Mouse (Mus musculus): ENCODE measurements at regions not wholly inside any gene's neighbourhood (a gene's known extent, or its start where the extent isn't known, plus 50 kb on each side); places are given as distances from the start of the nearest gene placed in this dataset.
"Not testable (repeated sequence)": the region's sequence is repeated elsewhere in the genome, so short reads cannot be mapped to it uniquely, and the experiment has no call there.

DNA sequence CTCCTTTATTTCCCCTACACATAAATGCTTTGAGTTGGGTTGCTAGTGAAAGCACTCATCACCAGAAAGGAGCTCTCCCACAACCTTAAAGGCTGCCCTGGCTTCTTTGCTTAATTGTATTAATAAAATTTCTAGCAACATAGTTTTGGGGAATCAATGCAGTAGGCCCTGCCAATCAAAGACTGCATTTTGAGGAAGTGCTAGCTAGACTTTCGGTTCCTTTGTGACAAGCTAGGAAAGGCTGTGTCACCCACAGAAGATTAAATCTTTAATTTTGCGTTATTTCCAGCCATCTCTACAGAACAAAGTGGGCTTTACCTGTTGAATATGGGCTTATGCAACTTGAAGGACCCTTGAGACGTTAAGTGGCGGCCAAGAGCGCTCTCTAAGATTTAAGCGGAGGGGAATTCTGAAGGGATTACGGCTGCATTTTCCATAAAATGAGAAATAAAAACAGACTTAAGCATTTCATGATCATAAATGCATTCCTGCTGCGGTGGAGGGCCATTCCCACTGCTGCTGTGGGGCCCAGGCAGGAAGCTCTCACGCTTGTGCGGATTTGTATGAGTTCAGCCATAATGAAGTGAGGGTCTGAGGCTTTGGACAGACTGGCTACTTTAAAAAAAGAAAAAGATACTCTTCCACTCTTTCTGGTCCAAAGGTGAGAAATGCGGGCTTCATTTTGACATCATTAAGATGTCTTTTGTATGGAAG, 318.4 kb upstream of the Shh start:
- H3K4me1 ChIP-seq (ENCODE audit: control insufficient read depth, insufficient read depth, low read length), result no peaks in the 10 kb centered on the region
- H3K27ac ChIP-seq (ENCODE audit: insufficient read depth, low read length), result no peak overlapping the region
- no peak overlapping the region for H3K4me3 ChIP-seq (ENCODE audit: insufficient read depth, low read length)
- TF ChIP-seq CTCF (IDR thresholded peaks at IDR 0.05; ENCODE audit: extremely low read depth, insufficient read depth, low read length), result no peak
- no peak for TF ChIP-seq POLR2A (IDR thresholded peaks at IDR 0.05; ENCODE audit: extremely low read depth, insufficient read depth, low read length)

DNA sequence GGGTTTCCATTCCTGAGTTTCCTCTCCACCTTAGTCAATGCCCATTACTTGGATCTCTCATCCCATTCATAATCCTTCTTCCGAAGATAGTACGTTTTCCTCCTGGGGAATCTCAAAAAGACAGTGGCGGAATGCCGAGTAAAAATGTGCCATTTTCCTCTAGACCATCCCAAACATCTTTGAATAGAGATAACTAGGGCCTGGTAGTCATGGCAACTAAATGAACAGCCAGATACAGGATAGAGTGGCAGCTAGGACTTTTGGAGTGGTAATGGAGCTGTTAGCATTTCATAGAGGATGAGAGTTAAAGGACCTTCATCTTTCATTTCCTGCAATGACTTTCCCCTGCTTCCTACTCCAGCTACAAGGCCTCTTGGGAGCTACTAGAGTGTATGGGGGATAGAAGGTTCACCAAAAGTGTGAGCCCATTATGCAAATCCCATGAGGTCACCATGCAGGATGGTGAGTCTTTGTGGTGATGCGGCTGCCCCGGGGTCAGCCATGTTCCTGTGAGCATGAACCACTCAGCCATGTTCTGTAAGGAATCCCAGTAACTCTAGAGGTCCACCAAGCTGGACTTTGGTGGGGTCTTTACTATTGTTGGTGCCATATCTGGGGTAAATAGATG, 317.4 kb upstream of the Shh start:
- Histone ChIP-seq H3K4me3 (ENCODE audit: insufficient read depth, low read length) (no peak overlapping the region), H3K27ac (ENCODE audit: insufficient read depth, low read length) (no peak overlapping the region), H3K4me1 (ENCODE audit: control insufficient read depth, insufficient read depth, low read length) (no peaks in the 10 kb centered on the region)
- no peak for TF ChIP-seq CTCF (IDR thresholded peaks at IDR 0.05; ENCODE audit: extremely low read depth, insufficient read depth, low read length)
- no peak for TF ChIP-seq POLR2A (IDR thresholded peaks at IDR 0.05; ENCODE audit: extremely low read depth, insufficient read depth, low read length)

DNA sequence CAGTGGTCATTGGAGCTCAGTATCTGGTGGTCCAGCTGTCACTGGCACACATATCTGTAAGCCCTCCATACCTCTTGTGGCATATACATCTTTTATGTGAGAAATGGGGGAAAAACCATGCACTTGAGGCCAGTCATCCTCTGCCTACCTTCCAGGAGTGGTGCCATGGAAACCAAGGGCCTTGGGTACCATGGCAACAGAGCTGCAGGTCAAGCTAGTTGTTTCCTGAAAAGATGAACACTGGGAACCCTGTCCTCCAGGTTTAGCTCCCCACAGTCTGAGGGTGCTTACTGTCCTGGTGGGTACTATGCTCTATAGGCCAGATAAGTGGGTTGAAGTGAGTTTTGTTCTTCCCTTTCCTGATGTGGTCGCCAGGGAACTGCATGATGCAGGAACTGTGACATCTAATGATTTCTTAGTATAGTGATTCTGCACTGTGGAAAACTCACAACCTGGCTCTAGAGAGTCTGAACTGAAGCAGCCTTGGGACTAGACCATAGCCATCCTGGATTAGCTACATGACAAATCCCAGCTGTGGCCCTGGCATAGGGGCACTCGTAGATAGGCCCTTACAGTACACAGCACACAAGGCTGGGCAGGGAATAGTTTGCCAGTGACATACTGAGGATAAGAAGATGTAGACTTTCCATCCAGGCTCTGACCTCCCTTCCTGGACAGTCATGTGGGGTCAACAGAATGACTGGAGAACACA, 308.7 kb upstream of the Shh start:
- no peak overlapping the region for H3K27ac ChIP-seq (ENCODE audit: insufficient read depth, low read length)
- TF ChIP-seq POLR2A (IDR thresholded peaks at IDR 0.05; ENCODE audit: extremely low read depth, insufficient read depth, low read length) (no peak), CTCF (IDR thresholded peaks at IDR 0.05; ENCODE audit: extremely low read depth, insufficient read depth, low read length) (no peak)
- no peak overlapping the region for H3K4me3 ChIP-seq (ENCODE audit: insufficient read depth, low read length)
- no peaks in the 10 kb centered on the region for H3K4me1 ChIP-seq (ENCODE audit: control insufficient read depth, insufficient read depth, low read length)

DNA sequence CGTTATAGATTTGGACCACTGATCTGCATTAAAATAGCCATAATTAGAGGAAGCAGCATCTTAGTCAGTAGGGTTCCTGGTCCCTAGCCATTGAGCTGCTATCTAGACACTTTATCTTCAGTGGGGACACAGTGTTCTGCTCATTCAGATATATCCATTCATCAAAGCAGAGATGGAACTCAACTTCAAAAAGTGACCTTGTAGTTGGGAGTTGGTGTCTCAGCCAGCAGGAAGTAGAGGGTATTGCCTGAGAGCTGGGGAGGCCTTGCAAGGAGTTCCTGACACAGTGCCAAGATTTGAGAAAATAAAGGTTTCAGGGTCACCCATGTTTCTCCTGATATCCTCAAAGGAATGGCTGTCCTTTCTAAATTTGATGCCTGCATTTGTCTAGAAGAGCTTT, 304.7 kb upstream of the Shh start:
- Histone ChIP-seq H3K27ac (ENCODE audit: insufficient read depth, low read length) (no peak overlapping the region), H3K4me3 (ENCODE audit: insufficient read depth, low read length) (no peak overlapping the region), H3K4me1 (ENCODE audit: control insufficient read depth, insufficient read depth, low read length) (no peaks in the 10 kb centered on the region)
- TF ChIP-seq CTCF (IDR thresholded peaks at IDR 0.05; ENCODE audit: extremely low read depth, insufficient read depth, low read length) (no peak), POLR2A (IDR thresholded peaks at IDR 0.05; ENCODE audit: extremely low read depth, insufficient read depth, low read length) (no peak)

DNA sequence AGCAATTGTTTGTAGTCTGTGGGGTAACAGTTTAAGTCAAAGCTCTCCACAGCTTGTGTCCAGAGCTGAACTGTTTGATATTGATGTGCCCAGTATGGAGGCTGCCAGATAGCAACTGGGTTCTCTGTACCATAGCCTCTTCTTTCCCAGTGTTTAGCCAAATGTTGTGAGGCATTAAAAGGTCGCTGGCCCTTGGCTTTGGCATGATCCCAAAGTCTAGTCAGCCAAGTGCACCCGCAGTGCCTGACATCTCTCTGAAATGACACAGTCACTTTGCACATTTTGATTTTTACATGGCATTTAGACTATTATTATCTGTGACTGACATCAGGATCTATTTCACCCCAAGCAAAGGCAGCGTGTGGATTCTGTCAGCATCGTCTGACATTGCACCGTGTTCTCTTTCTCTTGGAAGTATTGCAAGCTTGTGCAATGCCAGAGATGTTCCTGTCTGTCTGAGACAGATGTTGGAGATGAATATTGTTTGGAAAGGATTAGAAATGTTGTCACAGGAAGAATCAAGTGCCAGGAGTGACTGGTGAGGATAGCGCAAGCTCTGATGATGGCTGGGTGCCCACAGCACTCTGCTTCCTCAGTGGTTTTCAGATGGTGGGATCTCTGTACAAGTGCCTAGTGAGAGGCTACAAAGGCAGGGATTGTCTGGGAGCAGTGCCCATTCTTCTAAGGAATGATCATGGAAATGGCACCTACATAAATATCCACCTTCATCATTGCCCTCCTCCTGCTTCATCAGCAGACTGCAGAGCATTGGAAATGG, 289.3 kb upstream of the Shh start:
- Histone ChIP-seq H3K4me1 (ENCODE audit: control insufficient read depth, insufficient read depth, low read length) (no peaks in the 10 kb centered on the region), H3K27ac (ENCODE audit: insufficient read depth, low read length) (no peak overlapping the region), H3K4me3 (ENCODE audit: insufficient read depth, low read length) (no peak overlapping the region)
- TF ChIP-seq CTCF (IDR thresholded peaks at IDR 0.05; ENCODE audit: extremely low read depth, insufficient read depth, low read length) (no peak), POLR2A (IDR thresholded peaks at IDR 0.05; ENCODE audit: extremely low read depth, insufficient read depth, low read length) (no peak)

DNA sequence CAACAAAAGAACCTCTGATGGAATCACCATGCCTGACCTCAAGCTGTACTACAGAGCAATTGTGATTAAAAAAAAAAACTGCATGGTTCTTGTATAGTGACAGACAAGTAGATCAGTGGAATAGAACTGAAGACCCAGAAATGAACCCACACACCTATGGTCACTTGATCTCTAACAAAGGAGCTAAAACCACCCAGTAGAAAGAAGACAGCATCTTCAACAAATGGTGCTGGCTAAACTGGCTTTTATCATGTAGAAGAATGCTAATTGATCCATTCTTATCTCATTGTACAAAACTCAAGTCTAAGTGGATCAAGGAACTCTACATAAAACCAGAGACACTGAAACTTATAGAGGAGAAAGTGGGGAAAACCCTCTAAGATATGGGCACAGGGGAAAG, 284.8 kb upstream of the Shh start:
- H3K4me3 ChIP-seq (ENCODE audit: insufficient read depth, low read length); H3K27ac ChIP-seq (ENCODE audit: insufficient read depth, low read length); H3K4me1 ChIP-seq (ENCODE audit: control insufficient read depth, insufficient read depth, low read length): not testable (repeated sequence)

DNA sequence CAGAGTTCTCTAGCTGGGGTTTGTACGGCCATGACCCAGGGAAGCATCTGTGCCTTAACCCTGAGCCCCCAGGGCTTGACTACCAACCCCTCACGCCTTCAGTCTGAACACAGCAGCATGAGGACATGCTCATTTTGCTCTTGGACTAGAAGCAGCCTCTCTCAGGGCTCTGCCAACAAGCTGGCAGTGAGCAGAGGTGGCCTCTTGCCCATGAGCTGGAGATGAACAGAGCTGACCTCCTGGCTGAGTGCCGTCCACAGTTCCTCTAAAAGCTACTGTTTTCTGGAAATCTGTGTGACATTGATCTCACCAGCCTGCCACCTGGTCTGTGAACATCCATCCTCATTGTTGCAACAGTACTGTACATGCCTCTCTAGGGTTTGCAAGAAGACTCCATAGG, 267.7 kb upstream of the Shh start:
- no peak overlapping the region for H3K4me3 ChIP-seq (ENCODE audit: insufficient read depth, low read length)
- TF ChIP-seq POLR2A (IDR thresholded peaks at IDR 0.05; ENCODE audit: extremely low read depth, insufficient read depth, low read length) (no peak), CTCF (IDR thresholded peaks at IDR 0.05; ENCODE audit: extremely low read depth, insufficient read depth, low read length) (no peak)

DNA sequence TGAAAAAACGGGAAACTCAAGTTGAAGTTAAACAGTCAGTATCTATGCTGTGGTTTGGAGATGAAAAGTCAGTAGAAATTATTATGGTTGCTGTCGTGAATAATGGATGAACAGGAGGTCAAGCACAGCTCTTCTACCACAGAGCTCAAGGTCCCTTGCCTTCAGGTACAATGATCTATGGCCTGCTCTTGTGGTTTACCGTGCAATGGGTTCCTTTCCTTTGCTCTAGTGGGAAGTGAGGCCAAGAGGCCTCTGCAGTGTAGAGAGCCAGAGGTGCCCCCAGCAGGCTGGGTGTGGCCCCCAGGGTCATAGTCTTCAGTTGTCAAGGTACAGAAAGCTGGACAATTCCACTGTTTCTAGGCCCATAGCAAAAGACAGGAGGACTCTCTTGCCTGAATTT, 255.0 kb upstream of the Shh start:
- Histone ChIP-seq H3K4me1 (ENCODE audit: control insufficient read depth, insufficient read depth, low read length) (no peaks in the 10 kb centered on the region), H3K27ac (ENCODE audit: insufficient read depth, low read length) (no peak overlapping the region), H3K4me3 (ENCODE audit: insufficient read depth, low read length) (no peak overlapping the region)
- no peak for TF ChIP-seq CTCF (IDR thresholded peaks at IDR 0.05; ENCODE audit: extremely low read depth, insufficient read depth, low read length)
- TF ChIP-seq POLR2A (IDR thresholded peaks at IDR 0.05; ENCODE audit: extremely low read depth, insufficient read depth, low read length), result no peak

More for the DNA sequence above, 267.7 kb upstream of the Shh start:
- no peak overlapping the region for H3K27ac ChIP-seq (ENCODE audit: insufficient read depth, low read length)
- no peaks in the 10 kb centered on the region for H3K4me1 ChIP-seq (ENCODE audit: control insufficient read depth, insufficient read depth, low read length)

DNA sequence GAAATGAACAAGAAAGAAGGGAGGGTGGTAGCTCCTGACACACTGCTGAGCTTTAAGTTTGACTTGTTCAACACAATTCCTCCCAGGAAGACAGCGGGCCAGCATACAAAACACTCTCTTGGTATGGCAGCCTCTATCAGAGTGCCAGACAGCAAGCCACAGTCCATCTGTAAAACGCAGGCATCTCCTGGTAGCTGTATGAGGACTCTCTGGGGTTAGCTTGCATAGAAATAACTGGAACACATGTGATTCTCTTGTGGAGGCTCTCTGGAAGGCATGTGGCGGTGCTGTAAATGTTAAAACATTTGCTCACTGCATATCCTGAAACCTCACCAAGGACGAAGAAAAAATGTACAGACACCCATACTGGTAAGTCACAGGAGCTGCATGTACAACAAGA, 247.9 kb upstream of the Shh start:
- H3K27ac ChIP-seq (ENCODE audit: insufficient read depth, low read length), result no peak overlapping the region
- H3K4me1 ChIP-seq (ENCODE audit: control insufficient read depth, insufficient read depth, low read length), result no peaks in the 10 kb centered on the region
- no peak overlapping the region for H3K4me3 ChIP-seq (ENCODE audit: insufficient read depth, low read length)
- TF ChIP-seq CTCF (IDR thresholded peaks at IDR 0.05; ENCODE audit: extremely low read depth, insufficient read depth, low read length) (no peak), POLR2A (IDR thresholded peaks at IDR 0.05; ENCODE audit: extremely low read depth, insufficient read depth, low read length) (no peak)
